Mouse (Mus musculus) bone marrow macrophage, adult 2 months (primary cell): ENCODE results near the gene Nacc2.

Source experiments
- CTCF ChIP-seq: IDR thresholded peaks from 2 replicates; pipeline ENCODE4 v1.5.1; 2012; ENCODE audit warnings: low read depth, mild to moderate bottlenecking, low read length, moderate library complexity
- POLR2A ChIP-seq: IDR thresholded peaks from 2 replicates; pipeline ENCODE4 v1.6.1; 2012; ENCODE audit warnings: mild to moderate bottlenecking, low read depth, low read length, borderline replicate concordance

GRCm38 (mm10) chr2:26119626-26120025 lies 3.4 kb downstream of the Nacc2 start:
- TF ChIP-seq CTCF (no peak), POLR2A (no peak)
